Mouse (Mus musculus): ENCODE measurements at regions not wholly inside any gene's neighbourhood (a gene's known extent, or its start where the extent isn't known, plus 50 kb on each side); places are given as distances from the start of the nearest gene placed in this dataset.

DNA sequence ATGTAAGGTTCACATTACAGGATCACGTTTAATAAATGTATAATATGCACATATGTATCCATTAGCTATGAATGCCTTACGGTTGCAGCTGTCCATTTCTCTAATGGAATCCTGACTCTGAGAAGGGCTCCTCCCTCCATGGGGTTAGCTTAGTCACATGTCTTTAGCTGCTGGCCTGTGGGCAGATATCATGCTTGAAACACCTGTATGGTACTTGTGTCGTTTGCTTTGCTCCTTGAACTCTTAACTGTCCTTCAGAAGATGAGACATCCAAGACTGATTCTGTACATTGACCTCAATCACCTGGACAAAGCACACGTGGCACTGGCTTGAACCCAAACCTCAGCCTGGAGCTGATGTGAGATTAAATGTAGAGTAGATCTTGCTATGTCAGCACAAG lies 128.3 kb upstream of the 4930583I09Rik start:
- no peak for ATAC-seq (ENCODE audit: low FRiP score, low TSS enrichment)
- Histone ChIP-seq H3K27me3 (ENCODE audit: insufficient read depth, low read length) (no peaks in the 10 kb centered on the region), H3K4me1 (ENCODE audit: insufficient read depth, low read length) (no peaks in the 10 kb centered on the region), H3K4me2 (replicated peaks; ENCODE audit: low read depth, low read length) (no peak overlapping the region), H3K4me3 (ENCODE audit: low read length) (no peak overlapping the region), H3K36me3 (ENCODE audit: insufficient read depth, low read length) (no peaks in the 10 kb centered on the region), H3K27ac (ENCODE audit: low read length) (no peak overlapping the region), H3K9me3 (ENCODE audit: low read length) (no peaks in the 10 kb centered on the region), H3K9ac (replicated peaks; ENCODE audit: low read length) (no peak overlapping the region)
- WGBS = 83% methylated on average over 4 of the region's 4 CpGs

DNA sequence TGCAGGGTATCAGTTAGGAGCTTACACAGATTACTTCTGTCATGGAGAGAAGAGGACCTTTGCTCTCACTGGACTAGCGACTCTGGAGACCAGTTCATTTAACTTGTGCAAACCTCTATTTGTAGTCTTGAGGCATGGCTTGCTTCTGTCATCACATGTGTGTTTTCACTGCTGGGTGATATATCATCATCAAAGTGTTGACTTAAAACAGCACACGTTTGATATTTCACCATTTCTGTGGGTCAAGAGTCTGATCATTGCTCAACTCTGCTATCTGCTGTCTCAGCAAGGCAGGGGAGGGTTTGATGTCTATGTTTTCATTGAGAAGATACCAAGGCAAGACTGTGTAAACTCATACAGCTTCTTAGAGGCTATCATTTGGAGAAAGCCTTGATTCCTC lies 126.0 kb upstream of the 4930583I09Rik start:
- Histone ChIP-seq H3K4me3 (ENCODE audit: low read length) (no peak overlapping the region), H3K27me3 (ENCODE audit: insufficient read depth, low read length) (no peaks in the 10 kb centered on the region), H3K4me1 (ENCODE audit: insufficient read depth, low read length) (no peaks in the 10 kb centered on the region), H3K9ac (replicated peaks; ENCODE audit: low read length) (no peak overlapping the region), H3K36me3 (ENCODE audit: insufficient read depth, low read length) (no peaks in the 10 kb centered on the region), H3K27ac (ENCODE audit: low read length) (no peak overlapping the region), H3K4me2 (replicated peaks; ENCODE audit: low read depth, low read length) (no peak overlapping the region), H3K9me3 (ENCODE audit: low read length) (no peaks in the 10 kb centered on the region)
- ATAC-seq (ENCODE audit: low FRiP score, low TSS enrichment) = no peak
- WGBS = 49% methylated on average over 2 of the region's 2 CpGs

DNA sequence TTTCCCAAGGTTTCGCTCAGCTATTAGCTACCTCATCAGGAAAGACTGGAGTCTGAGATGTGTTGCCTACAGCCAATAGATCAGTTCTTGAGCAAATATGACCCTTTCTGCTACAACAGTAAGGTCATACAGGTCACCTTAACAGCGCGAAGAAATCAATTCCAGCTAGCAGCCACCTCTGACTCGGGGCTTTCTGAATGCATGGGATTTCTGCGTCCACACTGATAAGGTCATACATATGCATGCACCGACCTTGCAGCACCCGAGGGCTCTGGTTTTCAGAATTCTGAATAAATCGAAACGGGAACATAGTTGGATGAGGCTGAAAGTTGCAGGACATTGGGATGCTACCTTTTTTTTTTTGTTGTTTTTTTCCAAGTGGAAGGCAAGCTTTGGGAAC lies 121.6 kb upstream of the 4930583I09Rik start:
- Histone ChIP-seq H3K27me3 (ENCODE audit: insufficient read depth, low read length) (no peaks in the 10 kb centered on the region), H3K27ac (ENCODE audit: low read length) (no peak overlapping the region), H3K9ac (replicated peaks; ENCODE audit: low read length) (no peak overlapping the region), H3K4me3 (ENCODE audit: low read length) (no peak overlapping the region), H3K36me3 (ENCODE audit: insufficient read depth, low read length) (no peaks in the 10 kb centered on the region), H3K4me1 (ENCODE audit: insufficient read depth, low read length) (no peaks in the 10 kb centered on the region), H3K4me2 (replicated peaks; ENCODE audit: low read depth, low read length) (no peak overlapping the region), H3K9me3 (ENCODE audit: low read length) (no peaks in the 10 kb centered on the region)
- 81% methylated on average over 9 of the region's 9 CpGs for WGBS
- no peak for ATAC-seq (ENCODE audit: low FRiP score, low TSS enrichment)

DNA sequence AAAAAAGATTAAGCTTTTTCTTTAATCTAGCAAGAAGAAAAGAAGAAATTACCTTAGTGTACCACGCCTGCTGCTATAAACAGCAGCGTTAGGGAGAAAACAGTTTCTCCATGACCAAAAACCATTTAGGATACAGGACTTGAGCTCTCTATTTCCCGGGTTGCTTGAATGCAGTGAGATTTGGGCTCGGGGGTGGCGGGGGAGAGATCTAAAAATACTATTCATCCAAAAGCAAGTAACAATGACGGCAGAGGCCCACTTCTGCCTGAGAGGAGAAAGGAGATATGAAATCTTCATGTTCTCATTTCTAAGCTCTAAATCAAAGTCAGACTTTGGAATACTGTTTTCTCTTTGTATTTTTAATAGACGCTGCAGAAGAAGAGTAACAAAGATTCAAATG lies 120.6 kb upstream of the 4930583I09Rik start:
- Histone ChIP-seq H3K9me3 (ENCODE audit: low read length) (no peaks in the 10 kb centered on the region), H3K4me3 (ENCODE audit: low read length) (no peak overlapping the region), H3K36me3 (ENCODE audit: insufficient read depth, low read length) (no peaks in the 10 kb centered on the region), H3K9ac (replicated peaks; ENCODE audit: low read length) (no peak overlapping the region), H3K4me2 (replicated peaks; ENCODE audit: low read depth, low read length) (no peak overlapping the region), H3K4me1 (ENCODE audit: insufficient read depth, low read length) (no peaks in the 10 kb centered on the region), H3K27me3 (ENCODE audit: insufficient read depth, low read length) (no peaks in the 10 kb centered on the region), H3K27ac (ENCODE audit: low read length) (no peak overlapping the region)
- WGBS = 81% methylated on average over 7 of the region's 7 CpGs
- ATAC-seq (ENCODE audit: low FRiP score, low TSS enrichment) = no peak

DNA sequence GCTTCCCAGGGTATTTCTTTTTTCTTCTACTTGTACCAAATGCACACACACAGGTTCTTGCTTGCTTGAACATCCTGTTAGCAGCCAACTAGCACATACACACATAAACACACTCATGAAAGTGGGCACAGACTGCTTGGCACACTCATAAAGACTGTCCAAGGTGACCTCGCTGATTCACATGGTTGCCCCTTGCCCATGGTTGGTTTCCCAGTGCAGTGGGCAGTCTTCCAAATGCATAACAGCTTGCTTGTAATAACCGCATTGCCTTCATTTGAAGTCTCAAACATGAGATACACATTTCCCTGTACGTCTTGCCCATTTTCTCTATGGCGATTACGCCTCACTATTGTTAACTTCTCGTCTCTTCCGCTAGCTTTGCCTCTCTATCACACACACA lies 117.4 kb upstream of the 4930583I09Rik start:
- Histone ChIP-seq H3K4me3 (ENCODE audit: low read length) (no peak overlapping the region), H3K36me3 (ENCODE audit: insufficient read depth, low read length) (no peaks in the 10 kb centered on the region), H3K4me1 (ENCODE audit: insufficient read depth, low read length) (no peaks in the 10 kb centered on the region), H3K27ac (ENCODE audit: low read length) (no peak overlapping the region), H3K9me3 (ENCODE audit: low read length) (no peaks in the 10 kb centered on the region), H3K9ac (replicated peaks; ENCODE audit: low read length) (no peak overlapping the region), H3K27me3 (ENCODE audit: insufficient read depth, low read length) (no peaks in the 10 kb centered on the region), H3K4me2 (replicated peaks; ENCODE audit: low read depth, low read length) (no peak overlapping the region)
- 93% methylated on average over 7 of the region's 7 CpGs for WGBS
- ATAC-seq (ENCODE audit: low FRiP score, low TSS enrichment) = no peak

DNA sequence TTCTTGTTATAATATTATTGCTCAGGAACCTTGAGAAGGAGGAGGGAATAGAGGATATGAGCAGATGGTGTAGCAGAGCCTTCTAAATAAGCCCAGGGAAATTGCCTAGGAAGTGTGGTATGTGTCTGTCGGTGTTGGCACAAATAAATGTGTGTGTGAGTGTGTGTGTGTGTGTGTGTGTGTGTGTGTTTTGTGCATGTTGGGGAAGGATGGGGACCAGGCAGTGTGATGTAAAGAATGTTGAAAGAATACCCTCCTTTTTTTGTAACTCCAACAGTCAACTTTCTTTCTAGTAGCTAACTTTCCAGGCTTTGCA lies 115.7 kb upstream of the 4930583I09Rik start:
- 75% methylated on average over 1 of the region's 1 CpGs for WGBS
- no peak for ATAC-seq (ENCODE audit: low FRiP score, low TSS enrichment)

DNA sequence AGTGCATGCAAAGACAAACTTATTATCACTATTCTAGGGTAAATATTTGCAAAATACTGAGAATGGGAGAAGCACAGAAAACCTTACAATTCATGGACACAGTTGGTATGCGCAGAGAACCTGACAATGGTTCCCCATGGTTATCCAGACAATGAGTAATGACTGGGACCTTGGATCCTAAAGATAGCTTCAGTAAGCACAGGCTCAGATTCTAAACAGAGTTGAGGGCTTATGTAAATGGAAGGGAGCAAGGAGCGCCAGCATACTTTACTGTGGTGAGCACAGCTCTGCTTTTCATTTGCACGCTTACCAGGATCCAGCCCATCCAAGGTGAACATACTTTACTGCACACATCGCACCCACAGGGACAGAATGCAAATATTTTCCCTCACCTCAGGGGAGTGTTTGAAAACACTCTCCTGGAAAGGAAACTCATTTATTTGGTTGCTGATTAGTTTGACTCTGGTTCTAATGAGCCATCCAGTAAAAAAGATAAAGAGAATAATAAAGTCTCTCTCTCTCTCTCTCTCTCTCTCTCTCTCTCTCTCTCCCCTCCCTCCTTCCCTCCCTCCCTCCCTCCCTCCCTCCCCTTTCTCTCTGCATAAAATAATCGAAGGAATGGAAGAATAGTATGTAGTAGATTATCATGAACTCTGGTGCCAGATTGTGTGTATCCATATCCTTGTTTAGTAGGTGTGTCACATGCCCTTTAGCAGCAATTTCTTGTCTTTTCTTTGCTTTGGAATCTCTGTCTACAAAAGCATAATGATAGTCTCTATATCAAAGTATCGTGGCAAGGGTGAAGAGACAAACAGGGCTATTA lies 115.1 kb upstream of the 4930583I09Rik start:
- Histone ChIP-seq H3K4me1 (ENCODE audit: insufficient read depth, low read length) (no peaks in the 10 kb centered on the region), H3K9ac (replicated peaks; ENCODE audit: low read length) (no peak overlapping the region), H3K27me3 (ENCODE audit: insufficient read depth, low read length) (no peaks in the 10 kb centered on the region), H3K4me3 (ENCODE audit: low read length) (no peak overlapping the region), H3K4me2 (replicated peaks; ENCODE audit: low read depth, low read length) (no peak overlapping the region), H3K27ac (ENCODE audit: low read length) (no peak overlapping the region), H3K9me3 (ENCODE audit: low read length) (no peaks in the 10 kb centered on the region), H3K36me3 (ENCODE audit: insufficient read depth, low read length) (no peaks in the 10 kb centered on the region)
- no peak for ATAC-seq (ENCODE audit: low FRiP score, low TSS enrichment)
- WGBS = 69% methylated on average over 6 of the region's 6 CpGs

More for the DNA sequence above, 115.7 kb upstream of the 4930583I09Rik start:
- no peak overlapping the region for H3K27ac ChIP-seq (ENCODE audit: low read length)
- no peak overlapping the region for H3K9ac ChIP-seq (replicated peaks; ENCODE audit: low read length)
- no peaks in the 10 kb centered on the region for H3K4me1 ChIP-seq (ENCODE audit: insufficient read depth, low read length)
- H3K27me3 ChIP-seq (ENCODE audit: insufficient read depth, low read length) = no peaks in the 10 kb centered on the region
- no peaks in the 10 kb centered on the region for H3K36me3 ChIP-seq (ENCODE audit: insufficient read depth, low read length)
- H3K4me2 ChIP-seq (replicated peaks; ENCODE audit: low read depth, low read length) = no peak overlapping the region
- H3K9me3 ChIP-seq (ENCODE audit: low read length) = no peaks in the 10 kb centered on the region
- H3K4me3 ChIP-seq (ENCODE audit: low read length) = no peak overlapping the region

DNA sequence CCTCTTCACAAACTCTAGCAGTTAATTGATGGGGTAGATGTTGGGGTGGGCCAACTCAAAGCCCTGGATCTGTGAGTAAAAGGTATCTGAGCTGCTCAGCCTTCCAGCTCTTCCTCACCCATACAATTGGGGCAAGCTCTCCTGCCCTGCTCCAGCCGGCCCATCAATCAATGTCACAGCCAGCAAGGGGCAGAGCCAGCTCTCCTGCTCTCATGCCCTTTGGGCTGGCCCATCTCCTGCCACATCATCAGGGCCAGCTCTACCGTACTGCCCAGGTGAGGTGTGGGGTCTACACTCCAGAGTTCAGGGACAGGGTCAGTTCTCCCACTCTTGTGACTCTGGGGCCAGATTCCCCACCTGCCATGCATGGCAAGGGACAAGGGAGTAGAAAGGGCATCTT lies 107.3 kb upstream of the 4930583I09Rik start:
- Histone ChIP-seq H3K9me3 (ENCODE audit: low read length) (no peaks in the 10 kb centered on the region), H3K27me3 (ENCODE audit: insufficient read depth, low read length) (no peaks in the 10 kb centered on the region), H3K9ac (replicated peaks; ENCODE audit: low read length) (no peak overlapping the region), H3K36me3 (ENCODE audit: insufficient read depth, low read length) (no peaks in the 10 kb centered on the region), H3K4me3 (ENCODE audit: low read length) (no peak overlapping the region), H3K4me1 (ENCODE audit: insufficient read depth, low read length) (no peaks in the 10 kb centered on the region), H3K27ac (ENCODE audit: low read length) (no peak overlapping the region), H3K4me2 (replicated peaks; ENCODE audit: low read depth, low read length) (no peak overlapping the region)
- no peak for ATAC-seq (ENCODE audit: low FRiP score, low TSS enrichment)
- WGBS = 62% methylated on average over 2 of the region's 2 CpGs

DNA sequence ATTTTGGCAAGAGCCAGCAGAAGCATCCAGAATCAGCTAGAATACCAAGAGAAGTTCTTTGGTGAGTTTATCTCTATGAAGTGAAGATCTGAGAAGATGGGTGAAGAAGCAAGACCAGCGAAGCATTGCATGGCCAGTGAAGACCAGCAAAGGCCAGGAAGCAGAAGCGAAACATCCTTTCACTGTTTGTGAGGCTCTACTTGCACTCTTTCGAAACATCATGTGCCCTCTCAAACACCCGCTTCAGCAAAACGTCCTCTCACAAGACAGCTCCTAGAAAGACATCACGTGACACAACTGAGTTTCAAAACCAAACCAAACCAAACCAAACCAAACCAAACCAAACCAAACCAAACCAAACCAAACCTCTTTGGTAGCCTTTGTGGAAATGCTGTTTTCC lies 105.7 kb upstream of the 4930583I09Rik start:
- Histone ChIP-seq H3K36me3 (ENCODE audit: insufficient read depth, low read length) (no peaks in the 10 kb centered on the region), H3K4me1 (ENCODE audit: insufficient read depth, low read length) (peaks cover 5% of the 10 kb centered on the region; the same call in 1 of the 2 replicates), H3K9me3 (ENCODE audit: low read length) (no peaks in the 10 kb centered on the region), H3K4me3 (ENCODE audit: low read length) (no peak overlapping the region), H3K9ac (replicated peaks; ENCODE audit: low read length) (no peak overlapping the region), H3K4me2 (replicated peaks; ENCODE audit: low read depth, low read length) (no peak overlapping the region), H3K27me3 (ENCODE audit: insufficient read depth, low read length) (no peaks in the 10 kb centered on the region), H3K27ac (ENCODE audit: low read length) (no peak overlapping the region)
- ATAC-seq (ENCODE audit: low FRiP score, low TSS enrichment) = no peak
- 94% methylated on average over 6 of the region's 6 CpGs for WGBS

DNA sequence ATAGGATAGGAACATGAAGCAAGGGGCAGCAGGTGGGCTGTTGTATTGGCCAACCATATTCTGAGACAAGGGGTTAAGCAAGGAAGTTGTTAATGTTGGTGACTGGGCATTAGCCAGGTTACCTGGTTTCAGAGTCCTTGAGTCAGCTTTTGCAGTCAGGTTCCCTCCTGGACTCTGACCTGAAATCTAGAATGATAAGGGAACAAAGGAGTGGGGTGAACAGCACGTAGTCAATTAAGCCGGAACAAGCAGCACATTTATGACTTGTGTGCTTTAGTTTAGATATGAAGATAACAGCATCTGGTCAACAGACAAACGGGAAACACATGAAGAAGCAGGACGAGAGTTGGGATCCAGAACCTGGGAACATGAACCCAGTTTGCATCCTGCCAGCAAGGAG lies 99.8 kb upstream of the 4930583I09Rik start:
- no peak overlapping the region for H3K4me3 ChIP-seq (ENCODE audit: low read length)
- no peak overlapping the region for H3K27ac ChIP-seq (ENCODE audit: low read length)
- no peaks in the 10 kb centered on the region for H3K36me3 ChIP-seq (ENCODE audit: insufficient read depth, low read length)
- no peaks in the 10 kb centered on the region for H3K9me3 ChIP-seq (ENCODE audit: low read length)
- H3K27me3 ChIP-seq (ENCODE audit: insufficient read depth, low read length) = no peaks in the 10 kb centered on the region
- H3K9ac ChIP-seq (replicated peaks; ENCODE audit: low read length) = no peak overlapping the region
- no peak overlapping the region for H3K4me2 ChIP-seq (replicated peaks; ENCODE audit: low read depth, low read length)
- peaks cover 5% of the 10 kb centered on the region; the same call in 1 of the 2 replicates for H3K4me1 ChIP-seq (ENCODE audit: insufficient read depth, low read length)
- no peak for ATAC-seq (ENCODE audit: low FRiP score, low TSS enrichment)
- WGBS = 69% methylated on average over 4 of the region's 4 CpGs
